Mouse (Mus musculus) embryonic facial prominence, embryonic 14.5 days (tissue): ENCODE measurements around the gene Skiv2l. TPM values are rescaled to one million over a fixed set of nuclear protein-coding genes. Genes with fewer than 3 reads are reported as not detected.
A peak's percentile ranks its signal among the peaks of the same experiment; 100 is the strongest.

Experiments used
- ATAC-seq: fragments of 200-750 bp; cut with Nextera tagmentation; 2 replicates; pipeline ENCODE4 v1.8.0; 2017; ENCODE audit warnings: low read depth, moderate number of reproducible peaks, moderate TSS enrichment
- DNase-seq: peaks from one replicate; pipeline ENCODE4 v3.0.0-alpha.2; 2015; ENCODE audit warnings: low spot score
- H3K27ac ChIP-seq: fragments of 300-500 bp; sonication (generic); replicated peaks from 2 replicates; pipeline ENCODE4 v1.5.1; 2014; ENCODE audit warnings: low read depth, mild to moderate bottlenecking, low read length, moderate library complexity
- H3K27me3 ChIP-seq: fragments of 300-500 bp; sonication (generic); replicated peaks from 2 replicates; pipeline ENCODE4 v1.6.1; 2014; ENCODE audit warnings: low read length; ENCODE audit not compliant: control insufficient read depth, insufficient read depth
- H3K36me3 ChIP-seq: fragments of 300-500 bp; sonication (generic); 2 replicates; pipeline ENCODE4 v1.6.1; 2014; ENCODE audit warnings: low read length, mixed read lengths; ENCODE audit not compliant: control insufficient read depth, insufficient read depth
- H3K4me1 ChIP-seq: fragments of 300-500 bp; sonication (generic); 2 replicates; pipeline ENCODE4 v1.6.1; 2014; ENCODE audit warnings: antibody characterized with exemption, low read length; ENCODE audit not compliant: control insufficient read depth, insufficient read depth
- H3K4me2 ChIP-seq: fragments of 300-500 bp; sonication (generic); 2 replicates; pipeline ENCODE4 v1.6.1; 2014; ENCODE audit warnings: low read depth, mild to moderate bottlenecking, low read length, moderate library complexity, mixed read lengths
- H3K4me3 ChIP-seq: fragments of 300-500 bp; sonication (generic); 2 replicates; pipeline ENCODE4 v1.5.1; 2014; ENCODE audit warnings: low read depth, mild to moderate bottlenecking, low read length
- H3K9ac ChIP-seq: fragments of 300-500 bp; sonication (generic); 2 replicates; pipeline ENCODE4 v1.6.1; 2014; ENCODE audit warnings: low read depth, mild to moderate bottlenecking, low read length, moderate library complexity, mixed read lengths
- H3K9me3 ChIP-seq: fragments of 300-500 bp; sonication (generic); 2 replicates; pipeline ENCODE4 v1.6.1; 2016; ENCODE audit warnings: low read length; ENCODE audit not compliant: control insufficient read depth
- WGBS: fragments of 180-500 bp; shearing (Covaris S2); extraction: QIAGEN DNeasy Blood & Tissue Kit; methylation state at CpG from one replicate; pipeline ENCODE4 v1.1.7; 2014; 5-methylcytosine and 5-hydroxymethylcytosine counted together
- polyA plus RNA-seq: library from polyadenylated mRNA; unstranded; fragments of >200 nt; fragmentation: Nextera tagmentation; extraction: Ambion mirVana; gene quantifications from 2 replicates; pipeline ENCODE4 v1.2.1, GENCODE M21; 2014

Skiv2l gene
- polyA plus RNA-seq, 1 experiment from 2014 or later: 38.9 TPM

DNA sequence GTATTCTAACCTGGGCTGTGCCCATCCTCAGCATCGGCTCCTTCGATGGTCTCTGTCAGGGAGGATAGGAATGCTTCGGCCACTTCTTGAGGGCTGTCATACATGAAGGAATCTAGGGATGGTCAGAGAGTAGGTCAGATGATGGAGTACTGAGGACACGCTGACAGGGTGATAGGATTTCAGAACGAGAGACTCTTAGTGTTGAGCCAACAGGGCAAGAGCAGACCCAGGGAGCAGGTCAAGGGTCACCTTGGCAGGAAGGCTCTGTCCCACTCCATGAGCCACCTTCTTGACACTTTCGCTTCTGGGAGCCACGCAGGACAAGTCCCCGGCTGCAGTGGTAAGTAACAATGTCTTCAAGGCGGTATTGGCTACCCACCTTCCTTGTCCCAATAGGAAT lies 10.5 kb upstream of the Skiv2l start:
- Histone ChIP-seq H3K4me3 (no peak overlapping the region), H3K4me2 (no peak overlapping the region), H3K36me3 (peaks cover 13% of the 10 kb centered on the region; the same call in 1 of the 2 replicates), H3K9me3 (no peaks in the 10 kb centered on the region), H3K9ac (no peak overlapping the region), H3K4me1 (no peaks in the 10 kb centered on the region), H3K27ac (no peak overlapping the region), H3K27me3 (no peaks in the 10 kb centered on the region)
- no peak for ATAC-seq
- 74% methylated on average over 9 of the region's 9 CpGs for WGBS
- DNase-seq: no peak

DNA sequence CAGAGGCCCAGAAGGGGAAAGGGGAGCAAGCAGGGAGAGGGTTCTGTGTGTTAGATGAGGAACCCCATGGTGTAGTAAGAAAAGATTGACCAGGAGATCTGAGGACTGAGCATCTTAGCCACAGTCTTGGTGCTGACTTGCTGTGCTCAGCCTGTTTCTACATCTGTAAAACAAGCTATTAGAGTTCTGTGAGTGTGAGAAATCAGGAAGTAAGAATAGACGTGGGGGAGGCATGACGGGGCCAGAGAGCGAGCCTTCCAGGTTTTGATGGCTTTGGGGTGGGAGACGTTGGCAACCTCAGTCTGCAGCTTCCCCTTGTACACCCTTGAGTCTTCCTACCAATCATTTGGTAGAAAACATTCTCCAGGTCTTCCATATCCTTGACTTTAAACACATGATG lies 8.7 kb upstream of the Skiv2l start:
- peaks cover 31% of the 10 kb centered on the region for H3K36me3 ChIP-seq
- ATAC-seq: no peak
- H3K9ac ChIP-seq: no peak overlapping the region

DNA sequence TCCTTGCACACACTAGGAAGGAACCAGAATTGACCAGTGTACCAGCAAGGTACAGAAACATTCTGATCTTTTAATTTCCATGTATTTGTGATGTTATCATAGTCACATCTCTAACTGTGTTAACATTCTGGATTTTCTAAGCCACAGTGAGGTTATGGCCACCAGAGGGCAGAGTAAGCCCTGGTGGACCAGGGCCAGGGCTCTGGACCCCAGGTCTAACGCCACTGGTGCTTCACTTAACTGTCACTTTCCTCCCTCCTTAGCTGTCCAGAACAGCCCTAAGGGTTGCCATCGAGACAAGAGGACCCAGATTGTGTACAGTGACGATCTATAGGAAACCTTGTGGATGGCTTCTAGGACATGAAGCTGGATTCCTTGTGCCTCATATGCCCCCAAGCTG lies 5.8 kb upstream of the Skiv2l start:
- Histone ChIP-seq H3K9me3 (no peaks in the 10 kb centered on the region), H3K4me1 (peaks cover 7% of the 10 kb centered on the region), H3K27ac (no peak overlapping the region), H3K9ac (0 out of 2 replicates have a peak overlapping the region, but pooled peaks have one; percentile 2), H3K4me2 (no peak overlapping the region), H3K36me3 (peaks cover 48% of the 10 kb centered on the region), H3K27me3 (no peaks in the 10 kb centered on the region), H3K4me3 (no peak overlapping the region)
- DNase-seq (peak; percentile 30), ATAC-seq (no peak)
- whole genome bisulfite sequencing: 39% methylated on average over 3 of the region's 3 CpGs

More for the DNA sequence above, 8.7 kb upstream of the Skiv2l start:
- no peaks in the 10 kb centered on the region for H3K27me3 ChIP-seq
- 86% methylated on average over 4 of the region's 4 CpGs for WGBS
- DNase-seq: no peak
- no peaks in the 10 kb centered on the region for H3K9me3 ChIP-seq
- no peak overlapping the region for H3K27ac ChIP-seq
- no peaks in the 10 kb centered on the region for H3K4me1 ChIP-seq
- no peak overlapping the region for H3K4me3 ChIP-seq
- no peak overlapping the region for H3K4me2 ChIP-seq

DNA sequence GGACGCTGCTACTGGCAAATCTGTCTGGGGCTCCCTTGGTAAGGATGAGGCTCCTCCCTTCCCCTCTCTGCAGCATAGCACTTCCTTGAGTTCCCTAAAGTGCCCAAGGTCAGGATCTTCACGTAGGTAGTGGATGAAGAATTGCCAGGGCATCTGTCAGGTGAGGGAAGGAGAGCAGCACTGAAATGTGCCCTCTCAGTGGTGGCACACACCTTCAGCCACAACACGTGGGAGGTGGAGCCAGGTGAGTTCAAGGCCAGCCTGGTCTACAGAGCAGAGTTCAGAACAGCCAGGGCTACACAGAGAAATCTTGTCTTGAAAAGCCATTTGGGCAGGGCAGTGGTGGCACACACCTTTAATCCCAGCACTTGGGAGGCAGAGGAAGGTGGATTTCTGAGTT lies 4.8 kb upstream of the Skiv2l start:
- H3K4me1 ChIP-seq: peaks cover 8% of the 10 kb centered on the region
- peaks cover 48% of the 10 kb centered on the region for H3K36me3 ChIP-seq
- H3K4me2 ChIP-seq: no peak overlapping the region
- H3K27ac ChIP-seq: no peak overlapping the region
- DNase-seq: no peak
- WGBS: 75% methylated on average over 3 of the region's 3 CpGs
- no peaks in the 10 kb centered on the region for H3K27me3 ChIP-seq
- H3K4me3 ChIP-seq: no peak overlapping the region
- ATAC-seq: no peak
- no peaks in the 10 kb centered on the region for H3K9me3 ChIP-seq
- no peak overlapping the region for H3K9ac ChIP-seq

DNA sequence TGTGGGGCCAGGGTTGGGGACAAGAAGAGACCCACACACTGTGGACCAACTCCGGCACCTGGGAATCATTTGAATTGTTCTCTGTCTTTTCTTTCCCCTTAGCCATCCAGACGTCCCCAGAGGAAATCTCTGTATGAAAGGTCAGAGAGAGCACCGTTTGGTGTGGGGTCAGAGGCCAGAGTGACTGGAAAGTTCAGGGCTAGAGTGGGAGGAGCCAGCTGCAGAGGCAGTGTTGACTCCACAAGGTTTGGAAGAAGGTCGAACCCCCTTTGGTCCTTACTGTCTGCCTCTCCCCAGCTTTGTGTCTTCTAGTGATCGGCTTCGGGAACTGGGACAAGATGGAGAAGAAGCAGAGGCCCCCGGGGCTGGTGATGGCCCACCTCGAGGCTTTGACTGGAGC lies 3.5 kb upstream of the Skiv2l start:
- Histone ChIP-seq H3K36me3 (peaks cover 48% of the 10 kb centered on the region), H3K27me3 (no peaks in the 10 kb centered on the region), H3K4me3 (no peak overlapping the region), H3K9ac (no peak overlapping the region), H3K27ac (no peak overlapping the region), H3K4me2 (no peak overlapping the region), H3K9me3 (no peaks in the 10 kb centered on the region), H3K4me1 (peaks cover 8% of the 10 kb centered on the region)
- WGBS: 52% methylated on average over 8 of the region's 8 CpGs
- ATAC-seq: no peak
- no peak for DNase-seq

DNA sequence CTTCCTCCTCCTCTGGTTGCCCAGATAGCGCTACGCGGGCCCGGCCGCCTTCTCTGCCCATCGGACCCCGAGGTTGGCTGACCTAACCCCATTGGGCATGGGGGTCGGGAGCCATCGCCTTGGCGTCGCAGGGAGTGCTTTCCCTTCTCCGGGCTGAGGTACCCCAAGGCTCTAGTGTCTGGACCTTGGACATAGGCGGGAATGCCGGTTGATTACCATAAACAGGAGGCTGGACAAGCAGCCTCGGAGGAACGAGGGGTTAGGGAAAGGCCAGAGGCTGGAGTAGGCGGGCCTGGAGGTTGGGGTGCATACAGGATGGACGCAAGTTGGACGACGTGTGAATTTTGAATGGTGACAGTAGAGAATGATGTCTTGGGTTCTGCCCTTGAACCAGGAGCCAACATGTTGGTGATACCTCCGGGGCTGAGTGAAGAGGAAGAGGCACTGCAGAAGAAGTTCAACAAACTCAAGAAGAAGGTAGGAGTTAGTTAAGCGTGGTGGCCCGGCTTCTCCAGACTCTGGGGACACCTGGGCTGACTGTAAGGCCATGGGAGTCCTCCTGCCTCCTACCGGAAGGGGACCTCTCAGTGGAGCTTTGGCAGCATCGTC lies 611 bp upstream of the Skiv2l start:
- Histone ChIP-seq H3K36me3 (peaks cover 60% of the 10 kb centered on the region), H3K4me1 (peaks cover 8% of the 10 kb centered on the region), H3K27ac (0 out of 2 replicates have a peak overlapping the region, but pooled peaks have one; percentile 17), H3K9me3 (no peaks in the 10 kb centered on the region), H3K27me3 (no peaks in the 10 kb centered on the region), H3K4me2 (peak overlapping the region; percentile 68), H3K9ac (peak overlapping the region; percentile 77), H3K4me3 (peak overlapping the region; percentile 69)
- ATAC-seq (peak; percentile 13; the same call in 1 of the 2 replicates), DNase-seq (no peak)
- 2% methylated on average over 25 of the region's 25 CpGs for WGBS

DNA sequence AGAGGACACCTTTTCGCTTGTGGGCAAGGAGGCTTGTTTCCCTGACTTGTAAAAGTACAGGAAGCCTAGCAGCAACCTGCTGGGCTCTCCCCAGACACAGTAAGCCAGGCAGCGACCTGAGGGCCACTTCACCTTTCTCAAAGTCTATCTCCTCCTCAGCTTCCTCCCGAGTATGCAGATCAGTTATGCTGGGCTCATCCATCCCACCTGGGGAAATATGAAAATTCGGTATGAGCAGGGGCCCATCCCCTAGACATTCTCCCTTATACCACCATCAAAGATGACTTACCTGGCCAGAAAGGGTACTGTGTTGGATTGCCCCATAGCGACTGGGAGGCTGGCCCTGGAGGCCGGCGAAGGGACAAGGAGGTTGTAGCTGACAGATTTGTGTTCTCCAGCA lies 2.4 kb downstream of the Skiv2l start:
- H3K36me3 ChIP-seq: peaks cover 62% of the 10 kb centered on the region
- no peaks in the 10 kb centered on the region for H3K27me3 ChIP-seq
- no peaks in the 10 kb centered on the region for H3K9me3 ChIP-seq
- WGBS: 91% methylated on average over 7 of the region's 7 CpGs
- H3K9ac ChIP-seq: 0 out of 2 replicates have a peak overlapping the region, but pooled peaks have one; percentile 25
- peaks cover 8% of the 10 kb centered on the region for H3K4me1 ChIP-seq
- no peak for ATAC-seq
- H3K4me3 ChIP-seq: no peak overlapping the region
- no peak overlapping the region for H3K27ac ChIP-seq
- no peak overlapping the region for H3K4me2 ChIP-seq
- DNase-seq: no peak

DNA sequence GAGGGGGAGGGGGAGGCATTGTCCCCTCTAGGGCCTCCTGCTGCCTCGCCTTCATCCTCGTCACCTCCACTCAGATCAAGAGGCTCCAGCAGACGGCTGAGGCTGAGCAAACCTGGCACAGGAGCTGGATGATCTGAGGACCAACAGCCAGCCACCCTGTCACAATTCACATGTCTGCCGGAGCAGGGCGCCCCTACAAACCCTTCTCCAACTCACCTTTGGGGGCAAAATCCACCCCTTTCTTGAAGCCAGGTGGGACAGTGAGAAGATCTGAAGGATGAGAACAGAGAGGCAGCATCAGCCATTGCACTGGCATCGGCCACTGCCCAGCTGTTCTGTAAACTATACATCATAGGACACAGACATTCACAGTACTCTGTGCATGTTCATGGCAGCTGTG lies 2.8 kb downstream of the Skiv2l start:
- Histone ChIP-seq H3K27ac (no peak overlapping the region), H3K27me3 (no peaks in the 10 kb centered on the region), H3K36me3 (peaks cover 62% of the 10 kb centered on the region), H3K4me2 (no peak overlapping the region), H3K4me3 (no peak overlapping the region), H3K4me1 (peaks cover 8% of the 10 kb centered on the region), H3K9ac (no peak overlapping the region), H3K9me3 (no peaks in the 10 kb centered on the region)
- DNase-seq (no peak), ATAC-seq (no peak)
- WGBS: 88% methylated on average over 6 of the region's 6 CpGs

DNA sequence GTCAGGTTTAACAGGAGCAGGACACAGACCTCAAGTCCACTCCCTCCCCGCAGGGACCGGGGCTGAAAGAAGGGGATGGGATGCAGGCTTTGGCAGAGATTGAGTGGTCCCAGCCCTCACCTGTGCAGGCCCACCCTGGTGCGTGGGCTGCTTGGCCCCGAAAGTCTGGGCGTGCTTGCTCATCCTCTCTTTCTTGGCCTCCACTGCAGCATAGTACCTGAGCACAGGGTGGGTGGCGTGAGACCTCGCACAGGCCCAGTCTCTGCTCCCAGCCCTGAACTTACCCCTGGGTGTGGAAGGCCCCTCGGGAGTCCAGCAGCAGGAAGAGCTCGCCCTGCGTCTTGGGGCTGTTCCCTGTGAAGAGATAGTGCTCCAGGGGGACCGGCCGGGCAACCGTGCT lies 5.1 kb downstream of the Skiv2l start:
- no peaks in the 10 kb centered on the region for H3K9me3 ChIP-seq
- no peaks in the 10 kb centered on the region for H3K4me1 ChIP-seq
- no peak overlapping the region for H3K4me2 ChIP-seq
- H3K4me3 ChIP-seq: no peak overlapping the region
- ATAC-seq (no peak), DNase-seq (no peak)
- H3K36me3 ChIP-seq: peaks cover 80% of the 10 kb centered on the region
- 95% methylated on average over 11 of the region's 13 CpGs for WGBS
- H3K27ac ChIP-seq: no peak overlapping the region
- H3K9ac ChIP-seq: no peak overlapping the region
- no peaks in the 10 kb centered on the region for H3K27me3 ChIP-seq
